Mouse (Mus musculus) small intestine, adult 2 months (tissue): ENCODE results near the gene S100a6.

Source experiments
- CTCF ChIP-seq: fragments of 200-500 bp; IDR thresholded peaks from 2 replicates; pipeline ENCODE4 v1.5.1; 2012; ENCODE audit warnings: low read depth, mild to moderate bottlenecking, control low read depth, inconsistent platforms, low read length, moderate library complexity, mixed read lengths; ENCODE audit not compliant: insufficient replicate concordance, insufficient read length; ENCODE audit errors: extremely low read depth
- POLR2A ChIP-seq: fragments of 200-500 bp; IDR thresholded peaks from 2 replicates; pipeline ENCODE4 v1.6.1; 2012; ENCODE audit warnings: low read depth, mild to moderate bottlenecking, control low read depth, inconsistent platforms, low read length, moderate library complexity

DNA sequence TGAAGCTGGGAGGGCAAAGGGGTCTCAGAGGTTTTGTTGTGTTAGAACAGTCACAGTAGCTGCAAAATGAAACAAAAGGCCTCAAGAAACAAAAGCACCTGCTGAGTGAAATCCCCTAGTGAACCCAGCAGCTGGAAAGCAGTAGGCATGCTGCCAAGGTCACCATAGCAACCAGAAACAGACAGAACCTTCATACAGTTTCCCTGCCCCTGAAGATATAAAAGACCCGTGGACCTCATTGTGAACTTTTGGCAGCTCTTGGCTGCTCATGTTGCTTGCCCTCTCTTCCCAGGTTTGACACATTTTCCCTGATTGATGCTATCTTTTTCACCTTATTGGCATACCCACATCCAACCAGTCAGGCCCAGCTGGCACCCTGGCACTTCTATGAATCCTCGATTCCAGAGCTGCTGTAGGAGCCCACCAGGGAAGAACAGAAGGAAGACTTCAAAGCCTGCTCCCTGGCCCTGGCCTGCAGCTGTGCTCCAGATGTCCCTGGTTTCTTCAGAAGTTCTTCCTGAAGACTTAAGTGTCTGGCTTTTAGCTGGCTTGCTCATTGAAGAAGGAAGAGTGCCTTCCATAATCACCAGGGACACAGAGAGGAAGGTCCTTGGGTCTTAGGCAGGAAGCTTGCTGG lies 10.9 kb downstream of the S100a6 start:
- TF ChIP-seq POLR2A (no peak), CTCF (no peak)
